Mouse (Mus musculus): ENCODE results near the gene Proca1.

- TF ChIP-seq POLR2A (IDR thresholded peaks at IDR 0.05; ENCODE audit: insufficient read depth, low read length) (no peak), CTCF (IDR thresholded peaks at IDR 0.05; ENCODE audit: low read depth, low read length) (no peak), EP300 (IDR thresholded peaks at IDR 0.05; ENCODE audit: insufficient read depth, low read depth, low read length) (no peak)
Measured at GRCm38 (mm10) chr11:78146707-78147543, 46.3 kb upstream of the Proca1 start.

Measured in ES-Bruce4 (cell line).